Mouse (Mus musculus): Measurements from ENCODE around the gene Thsd1.

GRCm38 (mm10) chr8:22185431-22186397 lies 41.4 kb upstream of the Thsd1 start, which contains the start of gene Ckap2:
- TF ChIP-seq CTCF (IDR thresholded peaks at IDR 0.05; ENCODE audit: control insufficient read depth, insufficient read depth, low read length) (no peak), POLR2A (IDR thresholded peaks at IDR 0.05; ENCODE audit: borderline replicate concordance, control insufficient read depth, low read depth, low read length) (peak; percentile 85)
